Mouse (Mus musculus) erythroblast, embryonic 14.5 days (primary cell): ENCODE results near the gene Dnmt3a. TPM values are rescaled to one million over a fixed set of nuclear protein-coding genes. Genes with fewer than 3 reads are reported as not detected.
A peak's percentile ranks its signal among the peaks of the same experiment; 100 is the strongest.

Experiments
- H3K27me3 ChIP-seq: 2 replicates; pipeline ENCODE4 v1.6.1; 2012; ENCODE audit warnings: inconsistent platforms; ENCODE audit not compliant: control insufficient read depth
- H3K36me3 ChIP-seq: 2 replicates; pipeline ENCODE4 v1.6.1; 2012; ENCODE audit warnings: mild to moderate bottlenecking, inconsistent platforms; ENCODE audit not compliant: control insufficient read depth
- H3K4me1 ChIP-seq: 2 replicates; pipeline ENCODE4 v1.6.1; 2012; ENCODE audit warnings: inconsistent platforms; ENCODE audit not compliant: control insufficient read depth
- H3K4me3 ChIP-seq: replicated peaks from 2 replicates; pipeline ENCODE3; 2012; ENCODE audit warnings: moderate library complexity, mild to moderate bottlenecking, inconsistent platforms
- H3K9me3 ChIP-seq: 2 replicates; pipeline ENCODE4 v1.6.1; 2012; ENCODE audit warnings: low read length, inconsistent platforms, mixed read lengths; ENCODE audit not compliant: control insufficient read depth
- GATA1 ChIP-seq: IDR thresholded peaks from 2 replicates; pipeline ENCODE4 v1.6.1; 2012; ENCODE audit warnings: low read length, inconsistent platforms, mixed read lengths
- TAL1 ChIP-seq: IDR thresholded peaks from 3 replicates; pipeline ENCODE4 v1.6.1; 2012; ENCODE audit warnings: low read length, inconsistent platforms, mixed read lengths
- polyA plus RNA-seq: library from polyadenylated mRNA; stranded (reverse); fragments of >175 nt; gene quantifications from 2 replicates; pipeline ENCODE4 v1.2.3, GENCODE M21; 2012

Dnmt3a gene
- polyA plus RNA-seq, 1 experiment: 0.16 TPM

DNA sequence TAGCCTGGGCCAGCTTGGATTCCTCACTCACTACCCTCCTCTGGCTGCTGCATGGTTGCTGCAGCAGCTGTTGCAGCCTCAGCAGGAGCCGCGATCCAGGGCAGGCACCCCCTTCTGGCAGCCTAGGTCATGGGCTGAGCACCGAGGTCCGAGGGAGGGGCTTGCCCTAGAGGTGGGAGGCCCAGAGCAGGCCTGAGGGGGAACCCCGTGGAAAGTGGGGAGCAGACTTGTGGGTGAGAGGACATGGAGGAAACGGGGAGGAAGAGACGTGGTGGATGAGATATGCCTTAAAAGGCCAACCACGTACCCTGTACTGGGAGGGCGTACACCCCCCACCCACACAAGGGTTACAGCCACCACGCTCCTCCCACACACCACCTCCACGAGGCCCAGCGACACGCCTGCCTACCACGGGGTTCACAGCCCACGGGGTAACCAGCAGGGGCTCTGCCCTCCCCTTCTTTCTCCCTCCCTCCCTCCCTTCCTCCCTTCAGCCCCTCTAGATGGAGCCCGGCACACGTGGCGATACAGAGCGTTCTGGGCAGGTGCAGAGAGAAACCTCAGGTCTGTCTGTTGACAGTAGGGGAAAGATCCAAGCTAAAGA is 65.2 kb downstream of the Dnmt3a start:
- H3K27me3 ChIP-seq: no peaks in the 10 kb centered on the region
- H3K9me3 ChIP-seq: no peaks in the 10 kb centered on the region
- no peak for TF ChIP-seq TAL1
- no peak for TF ChIP-seq GATA1
- peaks cover 11% of the 10 kb centered on the region for H3K4me1 ChIP-seq
- H3K36me3 ChIP-seq: peaks cover 6% of the 10 kb centered on the region; the same call in 1 of the 2 replicates
- H3K4me3 ChIP-seq: peak overlapping the region; percentile 44

GRCm38 (mm10) chr12:3871637-3872036 is 65.8 kb downstream of the Dnmt3a start:
- no peak for TF ChIP-seq TAL1
- TF ChIP-seq GATA1: no peak
- Histone ChIP-seq H3K4me3 (no peak overlapping the region), H3K36me3 (peaks cover 4% of the 10 kb centered on the region; the same call in 1 of the 2 replicates), H3K4me1 (peaks cover 11% of the 10 kb centered on the region), H3K27me3 (no peaks in the 10 kb centered on the region), H3K9me3 (no peaks in the 10 kb centered on the region)

GRCm38 (mm10) chr12:3872410-3873230 is 66.8 kb downstream of the Dnmt3a start:
- no peaks in the 10 kb centered on the region for H3K27me3 ChIP-seq
- no peaks in the 10 kb centered on the region for H3K9me3 ChIP-seq
- no peak overlapping the region for H3K4me3 ChIP-seq
- TF ChIP-seq TAL1: no peak
- TF ChIP-seq GATA1: no peak
- peaks cover 11% of the 10 kb centered on the region for H3K4me1 ChIP-seq
- peaks cover 4% of the 10 kb centered on the region; the same call in 1 of the 2 replicates for H3K36me3 ChIP-seq

DNA sequence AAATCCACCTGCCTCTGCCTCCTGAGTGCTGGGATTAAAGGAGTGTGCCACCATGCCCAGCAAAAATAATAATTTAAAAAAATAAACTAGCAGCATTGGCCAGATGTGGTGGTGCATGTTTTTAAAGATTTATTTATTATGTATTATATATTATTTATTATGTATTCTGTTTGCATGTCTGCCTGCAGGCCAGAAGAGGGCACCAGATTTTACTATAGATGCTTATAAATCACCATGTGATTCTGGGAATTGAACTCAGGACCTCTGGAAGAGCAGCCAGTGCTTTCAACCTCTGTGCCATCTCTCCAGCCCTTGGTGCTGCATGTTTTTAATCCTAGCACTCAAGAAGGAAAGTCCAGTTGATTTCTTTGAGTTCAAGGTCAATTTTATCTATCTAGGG is 69.7 kb downstream of the Dnmt3a start:
- H3K9me3 ChIP-seq: no peaks in the 10 kb centered on the region
- no peak overlapping the region for H3K4me3 ChIP-seq
- H3K36me3 ChIP-seq: peaks cover 4% of the 10 kb centered on the region; the same call in 1 of the 2 replicates
- H3K4me1 ChIP-seq: peaks cover 11% of the 10 kb centered on the region
- H3K27me3 ChIP-seq: no peaks in the 10 kb centered on the region
- no peak for TF ChIP-seq TAL1
- TF ChIP-seq GATA1: no peak

DNA sequence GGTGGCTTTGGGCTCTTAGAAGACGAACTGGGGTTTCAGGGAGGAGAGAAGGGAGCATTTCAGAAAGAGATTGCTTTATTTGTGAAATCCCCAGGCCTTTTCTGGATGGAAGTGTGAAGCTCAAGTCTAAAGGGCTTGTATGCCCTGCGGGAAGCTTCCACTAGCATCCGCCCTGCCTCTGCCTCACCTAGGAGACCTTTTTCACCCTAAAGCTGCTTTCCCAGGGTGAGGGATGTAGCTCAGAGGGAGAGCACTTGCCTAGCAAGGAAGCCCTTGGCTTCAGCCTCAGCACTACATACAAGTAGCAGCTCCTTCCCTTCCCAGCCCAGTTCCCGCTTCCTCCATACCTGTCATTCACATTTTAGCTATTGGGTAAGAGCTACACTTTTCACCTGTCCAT is 71.6 kb downstream of the Dnmt3a start:
- no peaks in the 10 kb centered on the region for H3K9me3 ChIP-seq
- no peak overlapping the region for H3K4me3 ChIP-seq
- TF ChIP-seq TAL1 (no peak), GATA1 (no peak)
- no peaks in the 10 kb centered on the region for H3K27me3 ChIP-seq
- no peaks in the 10 kb centered on the region for H3K4me1 ChIP-seq
- H3K36me3 ChIP-seq: peaks cover 4% of the 10 kb centered on the region; the same call in 1 of the 2 replicates

DNA sequence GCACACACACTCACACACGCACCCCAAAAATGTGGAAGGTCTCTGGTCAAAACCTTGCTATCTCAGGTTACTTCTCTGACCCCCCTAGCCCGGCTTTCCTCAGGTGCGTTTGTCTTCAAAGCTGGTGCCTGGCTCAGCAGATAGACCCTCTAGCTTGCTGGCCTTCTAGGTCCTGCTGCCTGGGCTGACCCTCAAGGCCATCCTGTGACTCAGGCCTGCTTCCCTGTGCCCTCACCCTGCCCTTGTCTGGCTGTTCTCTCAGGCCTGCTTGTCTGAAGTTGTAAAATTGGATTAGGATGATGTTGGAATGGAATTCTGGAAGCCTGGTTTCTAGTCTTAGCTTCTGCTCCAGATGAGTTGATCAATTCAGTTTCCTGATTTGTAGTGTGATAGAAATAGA is 75.7 kb downstream of the Dnmt3a start:
- Histone ChIP-seq H3K9me3 (no peaks in the 10 kb centered on the region), H3K4me3 (no peak overlapping the region), H3K4me1 (no peaks in the 10 kb centered on the region), H3K27me3 (no peaks in the 10 kb centered on the region), H3K36me3 (peaks cover 3% of the 10 kb centered on the region; the same call in 1 of the 2 replicates)
- no peak for TF ChIP-seq GATA1
- TF ChIP-seq TAL1: no peak

- Histone ChIP-seq H3K9me3 (no peaks in the 10 kb centered on the region), H3K4me3 (no peak overlapping the region), H3K4me1 (peaks cover 4% of the 10 kb centered on the region), H3K36me3 (peaks cover 3% of the 10 kb centered on the region; the same call in 1 of the 2 replicates), H3K27me3 (no peaks in the 10 kb centered on the region)
- TF ChIP-seq GATA1 (no peak), TAL1 (no peak)
Observed at GRCm38 (mm10) chr12:3884892-3885493, 79.2 kb downstream of the Dnmt3a start.

GRCm38 (mm10) chr12:3886601-3887000 is 80.8 kb downstream of the Dnmt3a start:
- no peak overlapping the region for H3K4me3 ChIP-seq
- H3K27me3 ChIP-seq: no peaks in the 10 kb centered on the region
- H3K36me3 ChIP-seq: peaks cover 3% of the 10 kb centered on the region; the same call in 1 of the 2 replicates
- TF ChIP-seq TAL1: no peak
- no peak for TF ChIP-seq GATA1
- H3K9me3 ChIP-seq: no peaks in the 10 kb centered on the region
- H3K4me1 ChIP-seq: peaks cover 13% of the 10 kb centered on the region
